Mouse (Mus musculus) neutrophil, adult 5-6 weeks (primary cell): ENCODE measurements around the gene Hnrnpl. TPM values are rescaled to one million over a fixed set of nuclear protein-coding genes. Genes with fewer than 3 reads are reported as not detected.
A peak's percentile ranks its signal among the peaks of the same experiment; 100 is the strongest.

ENCODE experiments used
- ATAC-seq: fragments of 151-379, 151-347 bp; 2 replicates; pipeline ENCODE4 v1.8.0; 2017; ENCODE audit warnings: mild to moderate bottlenecking, moderate TSS enrichment; ENCODE audit not compliant: insufficient number of reproducible peaks, poor library complexity, low FRiP score, severe bottlenecking; ENCODE audit errors: extremely low read depth
- total RNA-seq: library from RNA; stranded (forward); fragments of 200-1000 nt; gene quantifications from 2 replicates; pipeline ENCODE4 v1.2.3, GENCODE M21; 2017

Gene Hnrnpl
- total RNA-seq, 1 experiment from 2014 or later, result 326 TPM

- ATAC-seq, result no peak
These were observed 1.2 kb downstream of the Hnrnpl start for GRCm38 (mm10) chr7:28809401-28810089.

DNA sequence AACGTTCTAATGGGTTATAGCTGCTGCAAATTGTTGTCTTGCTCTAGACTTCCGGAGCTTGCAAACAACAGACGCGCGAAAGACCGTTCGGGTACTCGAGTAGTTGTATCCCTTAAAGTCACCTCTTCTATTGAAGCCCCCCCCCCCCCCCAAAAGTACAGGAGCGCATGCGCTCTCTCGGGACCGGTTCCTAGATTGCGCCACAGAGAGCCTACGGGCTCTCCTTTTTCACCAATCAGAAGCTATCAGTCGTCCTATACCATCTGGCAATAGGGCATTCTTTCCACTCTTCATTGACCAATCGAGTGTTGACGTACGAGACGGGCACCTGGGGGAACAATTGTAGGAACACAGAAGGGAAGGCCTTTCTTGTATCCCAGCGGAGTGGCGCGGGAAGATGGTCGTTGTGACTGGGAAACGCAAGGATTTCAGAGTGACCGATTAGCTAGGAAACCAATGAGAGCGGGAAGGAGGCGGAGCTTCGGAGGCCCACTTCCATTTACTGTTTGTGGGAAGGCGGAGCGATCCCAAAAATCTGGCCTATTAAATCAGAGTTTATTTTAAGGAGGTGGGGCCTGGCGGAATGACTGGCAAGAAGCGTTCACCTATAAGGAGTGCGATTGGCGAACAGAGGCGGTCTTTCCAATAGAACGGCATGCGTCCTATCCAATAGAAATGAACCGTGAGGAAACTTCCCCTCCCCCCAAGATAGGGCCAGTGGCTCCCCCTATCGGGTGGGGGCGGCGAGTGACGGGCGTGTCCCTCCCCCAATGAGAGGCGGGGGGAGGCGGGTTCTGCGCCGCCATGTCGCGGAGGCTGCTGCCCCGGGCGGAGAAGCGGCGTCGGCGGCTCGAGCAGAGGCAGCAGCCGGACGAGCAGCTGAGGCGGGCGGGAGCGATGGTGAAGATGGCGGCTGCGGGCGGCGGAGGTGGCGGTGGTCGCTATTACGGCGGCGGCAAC is 2.0 kb downstream of the Hnrnpl start:
- peak; percentile 80 for ATAC-seq

DNA sequence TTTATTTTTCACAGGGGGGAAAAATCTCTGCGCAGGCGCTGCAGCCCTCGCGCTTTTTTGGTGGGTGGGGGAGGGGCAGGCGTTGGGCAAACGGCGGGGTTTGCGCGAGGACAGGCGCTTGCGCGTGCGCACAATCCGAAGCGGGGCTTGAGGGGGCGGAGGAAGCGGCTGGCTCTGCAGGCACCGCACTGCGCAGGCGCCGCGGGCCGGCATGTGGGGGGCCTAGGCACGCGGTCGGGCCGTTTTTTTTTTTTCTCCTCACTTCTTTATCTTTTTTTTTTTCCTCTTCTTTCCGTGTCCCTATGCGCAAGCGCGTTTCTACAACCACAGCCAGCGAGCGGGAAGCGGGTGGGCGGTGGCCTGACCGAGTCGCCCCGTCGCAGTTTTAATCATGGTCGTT is 2.9 kb downstream of the Hnrnpl start:
- no peak for ATAC-seq

- no peak for ATAC-seq
These were observed 3.4 kb downstream of the Hnrnpl start for GRCm38 (mm10) chr7:28811640-28812275.

DNA sequence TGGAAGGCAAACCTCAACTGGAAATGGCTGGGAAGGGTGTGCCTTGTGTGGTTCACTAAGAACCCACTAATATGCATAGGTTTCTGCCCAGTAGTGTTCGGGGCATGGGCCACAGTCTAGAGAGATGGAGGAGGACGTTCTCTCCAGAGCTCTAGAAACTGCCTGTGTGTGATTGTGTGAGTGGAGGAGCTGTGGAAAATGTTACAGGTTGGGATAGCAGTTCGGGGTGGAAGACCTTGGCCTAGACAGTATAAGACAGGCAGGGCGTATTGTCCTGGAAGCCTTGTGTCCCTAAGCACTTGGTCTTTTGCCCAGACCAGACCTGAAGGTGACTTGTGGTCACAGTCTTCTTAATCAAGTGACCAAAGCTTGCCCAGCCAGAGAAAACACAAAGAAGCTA is 4.1 kb downstream of the Hnrnpl start:
- ATAC-seq, result no peak

DNA sequence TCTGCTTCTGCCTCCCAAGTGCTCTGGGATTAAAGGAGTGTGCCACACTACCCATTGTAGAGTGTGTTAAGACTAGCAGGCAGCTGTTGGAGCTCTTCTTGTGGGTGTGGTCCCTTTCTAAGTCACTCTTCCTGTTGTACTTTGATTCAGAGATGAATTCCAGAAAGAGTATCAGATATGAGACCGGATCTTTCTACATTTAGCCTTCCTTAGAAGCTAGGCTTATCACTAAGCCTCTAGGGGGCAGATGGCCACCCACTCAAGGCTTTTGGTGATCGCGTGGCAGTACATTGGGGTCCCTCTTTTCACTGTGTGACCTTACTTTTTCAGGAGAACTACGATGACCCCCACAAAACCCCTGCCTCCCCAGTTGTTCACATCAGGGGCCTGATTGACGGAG is 4.6 kb downstream of the Hnrnpl start:
- no peak for ATAC-seq

DNA sequence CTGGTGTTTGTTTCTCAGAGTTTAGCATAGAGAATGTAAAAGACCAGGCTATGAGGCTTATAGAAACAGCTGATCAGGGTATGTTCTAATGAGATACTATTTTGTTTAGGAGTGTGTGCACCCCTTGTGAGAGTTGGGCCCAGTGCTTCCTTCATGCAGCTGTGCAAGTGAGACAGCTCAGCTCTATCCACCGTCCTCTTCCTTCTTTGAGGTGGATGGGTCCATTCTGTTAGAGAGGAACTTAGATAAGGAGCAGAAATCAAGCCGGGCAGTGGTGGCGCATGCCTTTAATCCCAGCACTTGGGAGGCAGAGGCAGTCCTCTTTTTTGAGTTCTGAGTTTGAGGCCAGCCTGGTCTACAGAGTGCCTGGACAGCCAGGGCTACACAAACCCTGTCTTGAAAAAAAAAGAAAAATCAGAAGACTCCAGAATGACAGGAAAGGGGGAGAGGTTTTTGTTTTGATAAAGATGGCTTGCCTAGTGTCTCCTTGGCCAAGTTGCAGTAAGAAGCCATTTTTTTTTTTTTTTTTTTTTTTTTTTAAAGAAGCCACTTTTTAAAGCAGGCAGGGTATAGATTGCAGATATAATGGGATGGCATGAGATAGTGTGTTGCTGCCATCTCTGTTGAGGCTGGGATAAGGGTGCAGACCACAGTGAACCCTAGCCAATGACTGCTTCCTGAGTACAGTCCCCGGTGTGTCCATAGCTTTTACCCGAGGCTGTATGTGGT is 6.1 kb downstream of the Hnrnpl start:
- no peak for ATAC-seq

DNA sequence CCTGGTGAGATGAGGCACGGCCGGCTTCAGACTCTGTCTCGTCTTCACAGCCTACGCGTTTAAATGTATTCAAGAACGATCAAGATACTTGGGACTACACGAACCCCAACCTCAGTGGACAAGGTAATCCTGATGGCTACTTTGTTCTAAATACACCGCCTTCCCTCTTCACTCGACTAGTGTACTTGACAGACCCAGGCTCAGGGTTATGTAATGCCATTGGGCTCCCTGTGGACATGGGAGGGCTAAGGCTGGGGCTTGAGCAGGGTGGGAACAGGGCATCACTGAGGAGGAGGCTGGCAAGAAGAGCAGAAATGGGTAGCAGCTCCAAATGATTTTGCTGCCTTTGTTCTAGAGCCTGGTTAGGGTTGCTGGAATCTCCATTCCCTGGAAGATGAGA is 6.9 kb downstream of the Hnrnpl start:
- no peak for ATAC-seq

DNA sequence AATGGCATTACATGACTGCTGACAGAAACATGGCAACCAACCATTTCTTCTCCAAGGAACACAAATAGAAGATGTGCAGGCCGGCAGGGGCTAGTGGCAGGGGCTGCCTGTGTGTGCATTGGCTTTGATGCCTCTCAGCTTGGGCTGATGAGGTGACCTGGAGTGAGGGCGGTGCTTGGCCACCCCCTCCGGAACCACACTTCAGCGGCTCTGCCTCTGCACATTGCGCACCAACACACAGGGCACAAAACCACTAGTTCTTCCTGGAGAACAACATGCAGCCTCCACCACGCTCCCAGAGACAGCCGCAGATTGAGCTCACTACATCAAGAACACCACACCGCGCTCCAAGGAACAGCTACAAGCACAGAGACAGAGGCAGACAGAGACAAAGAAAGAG is 7.9 kb downstream of the Hnrnpl start:
- ATAC-seq, result peak; percentile 79

DNA sequence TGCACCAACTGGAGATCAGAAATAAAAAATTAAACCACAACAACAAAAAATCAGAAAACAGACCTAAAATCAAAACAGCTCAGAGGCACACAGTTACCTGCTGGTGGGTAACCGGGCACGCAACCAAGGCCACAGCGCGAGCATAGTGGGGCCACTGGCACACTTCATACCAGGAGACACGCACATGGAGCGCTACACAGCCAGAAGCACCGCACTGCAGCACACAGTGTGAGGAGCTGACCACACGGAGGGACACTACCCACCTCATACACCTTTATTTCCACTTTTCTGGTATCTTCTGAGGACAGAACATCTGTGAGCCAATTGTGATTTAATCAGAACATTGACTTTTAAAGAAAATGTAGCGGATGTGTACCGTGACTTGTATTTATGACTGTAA is 8.6 kb downstream of the Hnrnpl start:
- no peak for ATAC-seq

GRCm38 (mm10) chr7:28817524-28817923 is 9.2 kb downstream of the Hnrnpl start:
- no peak for ATAC-seq

DNA sequence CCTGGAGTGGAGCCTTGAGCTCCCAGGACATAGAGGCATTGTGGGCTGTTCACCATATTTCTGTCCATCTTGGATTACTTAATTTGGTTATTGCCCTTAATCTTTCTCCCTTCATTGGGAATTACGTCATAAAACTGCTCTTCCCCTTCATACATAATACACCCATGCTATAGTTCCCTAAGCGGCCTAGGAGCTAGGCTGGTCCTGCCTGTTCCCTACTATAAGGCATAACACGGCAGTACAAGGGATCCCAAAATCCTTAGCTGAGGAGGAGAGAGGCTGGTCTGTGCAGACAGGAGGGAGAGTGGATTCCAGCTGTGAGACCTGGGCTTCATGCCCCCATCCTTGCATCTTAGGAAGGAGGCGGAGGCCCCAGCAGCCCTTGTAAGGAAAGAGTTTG is 9.6 kb downstream of the Hnrnpl start:
- no peak for ATAC-seq

GRCm38 (mm10) chr7:28818436-28818835 is 10.1 kb downstream of the Hnrnpl start:
- no peak for ATAC-seq

- ATAC-seq, result no peak
These were observed 10.6 kb downstream of the Hnrnpl start for GRCm38 (mm10) chr7:28818861-28819452.

- ATAC-seq, result no peak
These were observed 11.2 kb downstream of the Hnrnpl start for GRCm38 (mm10) chr7:28819571-28819970.

- no peak for ATAC-seq
These were observed 12.3 kb downstream of the Hnrnpl start for GRCm38 (mm10) chr7:28820358-28821260.

DNA sequence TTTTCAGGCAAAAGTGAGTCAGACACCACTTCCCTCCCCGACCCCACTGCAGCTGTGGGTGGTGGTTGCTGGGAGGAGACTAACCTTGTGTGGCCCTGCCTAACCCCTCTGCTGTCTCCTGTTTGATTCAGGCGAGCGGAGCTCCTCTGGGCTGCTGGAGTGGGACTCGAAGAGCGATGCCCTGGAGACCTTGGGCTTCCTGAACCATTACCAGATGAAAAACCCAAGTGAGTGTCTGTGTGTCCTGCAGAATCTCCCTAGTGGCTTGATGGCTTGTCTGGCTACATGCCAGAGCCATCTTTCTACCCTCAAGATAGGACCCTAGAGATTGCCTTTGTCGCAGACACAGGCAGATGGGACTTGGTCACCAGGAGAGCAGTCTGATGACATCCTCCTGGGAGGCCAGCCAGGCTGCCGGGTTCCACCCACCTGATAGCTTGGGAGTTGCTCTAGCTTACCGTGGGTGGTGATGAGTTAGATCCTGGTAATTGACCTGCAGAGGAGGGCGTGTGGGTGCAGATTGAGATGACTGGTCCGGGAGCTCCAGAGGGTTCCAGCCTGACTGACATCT is 13.0 kb downstream of the Hnrnpl start:
- ATAC-seq, result no peak

- ATAC-seq, result no peak
These were observed 14.2 kb downstream of the Hnrnpl start for GRCm38 (mm10) chr7:28822556-28822955.
